Mouse (Mus musculus): Measurements from ENCODE around the gene Hdac7. TPM values are rescaled to one million over a fixed set of nuclear protein-coding genes. Genes with fewer than 3 reads are reported as not detected.
"Not testable (repeated sequence)": the region's sequence is repeated elsewhere in the genome, so short reads cannot be mapped to it uniquely, and the experiment has no call there.

Gene Hdac7
- polyA plus RNA-seq, 1 experiment = 254 TPM

GRCm38 (mm10) chr15:97873717-97874116 is 29.4 kb upstream of the Hdac7 start:
- no peak for DNase-seq
- no peak for TF ChIP-seq POLR2A (IDR thresholded peaks at IDR 0.05; ENCODE audit: borderline replicate concordance, extremely low read depth, low read depth, low read length)
- TF ChIP-seq CTCF (IDR thresholded peaks at IDR 0.05; ENCODE audit: insufficient read depth, low read length) = no peak
- Histone ChIP-seq H3K4me3 (replicated peaks; ENCODE audit: extremely low read depth, low read depth, low read length) (no peak overlapping the region), H3K4me1 (ENCODE audit: control insufficient read depth, insufficient read depth, low read length) (no peaks in the 10 kb centered on the region)
- 69% methylated on average over 9 of the region's 9 CpGs for WGBS

- H3K4me1 ChIP-seq (ENCODE audit: control insufficient read depth, insufficient read depth, low read length) = no peaks in the 10 kb centered on the region
- H3K4me3 ChIP-seq (replicated peaks; ENCODE audit: extremely low read depth, low read depth, low read length) = no peak overlapping the region
- TF ChIP-seq POLR2A (IDR thresholded peaks at IDR 0.05; ENCODE audit: borderline replicate concordance, extremely low read depth, low read depth, low read length) = no peak
- TF ChIP-seq CTCF (IDR thresholded peaks at IDR 0.05; ENCODE audit: insufficient read depth, low read length) = no peak
- WGBS = 94% methylated on average over 8 of the region's 8 CpGs
- no peak for DNase-seq
These were observed 27.9 kb upstream of the Hdac7 start for GRCm38 (mm10) chr15:97872161-97872560.

DNA sequence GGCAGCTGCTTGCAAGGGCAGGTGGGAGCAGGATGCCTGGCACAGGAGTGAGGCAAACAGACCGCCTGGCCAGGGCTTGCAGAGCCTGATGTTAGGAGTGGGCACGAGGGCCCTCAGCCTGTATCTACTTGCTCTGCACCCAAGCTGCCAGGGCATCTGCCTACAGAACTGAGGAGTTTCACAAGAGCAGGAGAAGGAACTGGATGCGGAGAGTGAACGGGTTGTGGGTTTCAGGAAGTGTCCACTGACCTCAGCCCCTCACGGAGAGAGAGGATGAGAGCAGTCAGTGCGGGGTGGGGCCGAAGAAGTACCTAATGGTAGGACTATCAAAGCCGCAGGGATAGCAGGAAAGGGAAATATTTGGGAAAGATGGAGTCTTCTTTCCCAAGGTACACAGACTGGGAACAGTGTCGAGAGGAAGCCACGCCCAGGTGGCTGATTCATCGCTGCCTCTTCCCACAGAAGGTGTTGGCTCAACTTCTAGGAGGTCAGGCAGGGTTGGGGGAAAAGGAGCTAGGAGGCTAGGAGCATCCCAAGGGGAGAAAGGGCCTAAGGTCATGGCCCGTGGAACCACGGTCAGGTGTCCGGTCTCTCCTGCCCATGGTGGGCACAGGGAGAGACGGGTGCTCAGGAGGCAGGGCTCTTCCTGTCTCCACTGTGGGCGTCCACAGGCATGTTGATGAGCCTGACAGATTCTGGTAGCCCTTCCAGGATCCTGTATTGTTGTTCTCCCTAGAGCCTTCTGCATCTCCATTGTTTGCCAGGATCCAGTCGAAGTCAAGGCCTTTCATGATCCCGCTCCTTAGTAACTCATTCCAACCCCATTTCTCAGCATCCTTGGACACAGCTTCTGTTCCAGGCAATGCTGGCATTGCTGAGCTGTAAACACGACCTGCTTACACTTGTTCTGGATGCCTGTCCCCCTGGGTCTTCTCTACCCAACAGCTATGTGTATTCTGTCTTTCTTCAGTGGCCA is 27.0 kb upstream of the Hdac7 start:
- Histone ChIP-seq H3K4me3 (replicated peaks; ENCODE audit: extremely low read depth, low read depth, low read length) (no peak overlapping the region), H3K4me1 (ENCODE audit: control insufficient read depth, insufficient read depth, low read length) (no peaks in the 10 kb centered on the region)
- WGBS = 64% methylated on average over 19 of the region's 19 CpGs
- TF ChIP-seq POLR2A (IDR thresholded peaks at IDR 0.05; ENCODE audit: borderline replicate concordance, extremely low read depth, low read depth, low read length) = no peak
- TF ChIP-seq CTCF (IDR thresholded peaks at IDR 0.05; ENCODE audit: insufficient read depth, low read length) = no peak
- no peak for DNase-seq

DNA sequence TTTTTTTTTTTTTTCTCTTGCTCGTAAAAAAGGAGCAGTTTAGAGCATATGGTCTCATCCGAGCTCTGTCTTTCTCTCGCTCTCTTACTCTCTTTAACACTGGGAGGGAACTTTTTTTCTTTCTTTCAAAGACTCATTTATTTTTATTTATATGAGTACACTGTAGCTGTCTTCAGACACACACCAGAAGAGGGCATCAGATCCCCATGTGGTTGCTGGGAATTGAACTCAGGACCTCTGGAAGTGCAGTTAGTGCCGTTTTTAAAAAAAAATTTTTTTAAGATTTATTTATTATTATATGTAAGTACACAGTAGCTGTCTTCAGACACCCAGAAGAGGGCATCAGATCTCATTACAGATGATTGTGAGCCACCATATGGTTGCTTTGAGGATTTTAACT is 25.8 kb upstream of the Hdac7 start:
- not testable (repeated sequence) for DNase-seq; H3K4me3 ChIP-seq (replicated peaks; ENCODE audit: extremely low read depth, low read depth, low read length); H3K4me1 ChIP-seq (ENCODE audit: control insufficient read depth, insufficient read depth, low read length)
- 80% methylated on average over 4 of the region's 4 CpGs for WGBS

DNA sequence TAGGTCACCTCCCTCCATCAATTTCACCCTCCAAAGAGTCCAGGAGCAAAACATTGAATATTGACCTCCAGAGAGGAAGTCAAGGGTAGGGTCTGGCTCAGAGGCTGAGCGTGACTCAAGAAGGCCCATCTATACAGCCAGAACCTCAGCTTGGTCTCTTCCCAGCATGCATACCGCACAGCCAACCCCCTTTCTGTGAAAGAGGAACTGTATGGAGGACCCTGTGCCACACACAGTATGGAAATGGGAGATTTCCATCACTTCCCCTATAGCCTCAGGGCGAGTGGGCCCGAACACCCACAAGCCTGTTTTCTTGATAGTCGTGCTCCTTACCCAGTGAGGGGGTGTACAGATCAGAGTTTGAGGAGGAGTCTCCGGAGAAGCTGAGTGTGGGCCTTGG is 24.7 kb upstream of the Hdac7 start:
- TF ChIP-seq POLR2A (IDR thresholded peaks at IDR 0.05; ENCODE audit: borderline replicate concordance, extremely low read depth, low read depth, low read length) (no peak), CTCF (IDR thresholded peaks at IDR 0.05; ENCODE audit: insufficient read depth, low read length) (no peak)
- Histone ChIP-seq H3K4me3 (replicated peaks; ENCODE audit: extremely low read depth, low read depth, low read length) (no peak overlapping the region), H3K4me1 (ENCODE audit: control insufficient read depth, insufficient read depth, low read length) (no peaks in the 10 kb centered on the region; the same call in 1 of the 2 replicates)
- DNase-seq = no peak
- 82% methylated on average over 6 of the region's 6 CpGs for whole genome bisulfite sequencing

DNA sequence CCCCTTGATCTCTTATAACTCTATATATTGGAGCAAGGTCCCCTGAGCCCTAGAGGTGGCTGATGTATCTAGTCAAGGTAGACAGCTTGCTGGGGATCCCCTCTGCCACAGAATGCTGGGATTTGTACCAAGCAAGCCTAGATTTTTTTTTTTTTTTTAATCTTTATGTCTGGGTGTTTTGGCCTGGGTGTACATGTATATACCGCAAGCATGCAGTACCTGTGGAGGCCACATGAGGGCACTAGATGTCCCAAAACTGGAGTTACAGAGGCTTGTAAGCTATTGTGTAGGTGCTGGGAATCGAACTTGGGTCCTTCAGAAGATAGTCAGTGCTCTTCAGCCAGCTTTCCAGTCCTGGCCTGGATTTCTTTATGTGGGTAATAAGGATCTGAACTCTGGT is 21.7 kb upstream of the Hdac7 start:
- DNase-seq = no peak
- TF ChIP-seq POLR2A (IDR thresholded peaks at IDR 0.05; ENCODE audit: borderline replicate concordance, extremely low read depth, low read depth, low read length) = no peak
- TF ChIP-seq CTCF (IDR thresholded peaks at IDR 0.05; ENCODE audit: insufficient read depth, low read length) = no peak
- 95% methylated on average over 2 of the region's 2 CpGs for WGBS
- Histone ChIP-seq H3K4me3 (replicated peaks; ENCODE audit: extremely low read depth, low read depth, low read length) (no peak overlapping the region), H3K4me1 (ENCODE audit: control insufficient read depth, insufficient read depth, low read length) (no peaks in the 10 kb centered on the region; the same call in 1 of the 2 replicates)

DNA sequence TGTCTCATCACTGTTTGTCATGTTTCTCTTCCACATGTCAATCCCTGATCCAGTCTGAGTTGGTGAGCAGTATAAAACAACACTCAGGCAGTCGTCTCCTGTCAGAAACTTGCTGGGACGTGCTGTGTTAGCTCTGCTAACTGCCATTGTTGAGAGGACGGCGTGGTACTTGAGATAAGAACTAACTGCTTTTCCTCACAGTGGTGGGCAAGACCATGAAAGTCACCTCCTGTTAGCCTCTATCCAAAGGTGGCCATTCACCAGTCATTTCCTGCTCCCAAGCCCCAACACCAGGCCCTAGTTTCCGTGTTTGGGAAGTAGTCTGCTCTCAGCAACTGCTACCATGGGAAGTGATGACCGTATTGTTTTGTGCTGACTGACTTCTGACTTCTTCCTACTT is 20.9 kb upstream of the Hdac7 start:
- Histone ChIP-seq H3K4me3 (replicated peaks; ENCODE audit: extremely low read depth, low read depth, low read length) (no peak overlapping the region), H3K4me1 (ENCODE audit: control insufficient read depth, insufficient read depth, low read length) (no peaks in the 10 kb centered on the region; the same call in 1 of the 2 replicates)
- 34% methylated on average over 6 of the region's 6 CpGs for WGBS
- DNase-seq = no peak
- no peak for TF ChIP-seq POLR2A (IDR thresholded peaks at IDR 0.05; ENCODE audit: borderline replicate concordance, extremely low read depth, low read depth, low read length)
- no peak for TF ChIP-seq CTCF (IDR thresholded peaks at IDR 0.05; ENCODE audit: insufficient read depth, low read length)

GRCm38 (mm10) chr15:97864361-97865045 is 20.2 kb upstream of the Hdac7 start:
- 64% methylated on average over 8 of the region's 8 CpGs for WGBS
- Histone ChIP-seq H3K4me3 (replicated peaks; ENCODE audit: extremely low read depth, low read depth, low read length) (no peak overlapping the region), H3K4me1 (ENCODE audit: control insufficient read depth, insufficient read depth, low read length) (no peaks in the 10 kb centered on the region; the same call in 1 of the 2 replicates)
- DNase-seq = no peak
- TF ChIP-seq CTCF (IDR thresholded peaks at IDR 0.05; ENCODE audit: insufficient read depth, low read length) (no peak), POLR2A (IDR thresholded peaks at IDR 0.05; ENCODE audit: borderline replicate concordance, extremely low read depth, low read depth, low read length) (no peak)

- TF ChIP-seq CTCF (IDR thresholded peaks at IDR 0.05; ENCODE audit: insufficient read depth, low read length) = no peak
- no peak for TF ChIP-seq POLR2A (IDR thresholded peaks at IDR 0.05; ENCODE audit: borderline replicate concordance, extremely low read depth, low read depth, low read length)
- Histone ChIP-seq H3K4me3 (replicated peaks; ENCODE audit: extremely low read depth, low read depth, low read length) (no peak overlapping the region), H3K4me1 (ENCODE audit: control insufficient read depth, insufficient read depth, low read length) (no peaks in the 10 kb centered on the region; the same call in 1 of the 2 replicates)
- DNase-seq = no peak
- WGBS = 73% methylated on average over 18 of the region's 18 CpGs
These were observed 19.2 kb upstream of the Hdac7 start for GRCm38 (mm10) chr15:97863494-97863881.
